Mouse (Mus musculus): ENCODE measurements around the gene Pax5. TPM values are rescaled to one million over a fixed set of nuclear protein-coding genes. Genes with fewer than 3 reads are reported as not detected.
A peak's percentile ranks its signal among the peaks of the same experiment; 100 is the strongest.

Gene Pax5
- total and polyA plus RNA-seq, 3 experiments = 0.68 to 1.5 (median 1.1) TPM

DNA sequence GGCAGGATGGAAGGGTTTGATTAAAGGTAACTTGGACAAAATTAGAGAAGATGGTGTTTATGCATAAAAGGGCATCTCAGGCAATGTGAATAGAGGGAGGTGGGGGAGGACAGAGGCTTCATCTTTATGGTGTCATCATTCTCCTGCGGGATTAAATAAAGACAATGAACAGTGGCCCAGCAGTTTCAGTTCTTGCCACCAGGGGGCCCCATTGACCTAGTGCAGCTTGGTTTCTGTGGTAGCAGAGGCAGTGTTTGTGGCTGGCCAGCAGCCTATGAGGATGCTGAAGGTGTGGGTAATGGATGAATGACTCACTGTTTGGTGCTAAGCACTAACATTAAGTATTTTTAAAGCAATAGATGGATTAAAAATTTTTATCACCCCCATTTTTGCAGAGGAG, 230.5 kb downstream of the Pax5 start:
- DNase-seq = no peak
- intact Hi-C loops (cut with DNase I) = no loop called here
- no peaks in the 10 kb centered on the region for H3K36me3 ChIP-seq (ENCODE audit: control insufficient read depth, insufficient read depth, low read length)
- H3K9ac ChIP-seq (ENCODE audit: low read depth, low read length) = no peak overlapping the region
- TF ChIP-seq POLR2A (IDR thresholded peaks at IDR 0.05; ENCODE audit: insufficient read depth, low read depth, low read length) (no peak), CTCF (IDR thresholded peaks at IDR 0.05) (peak; percentile 37)
- H3K4me3 ChIP-seq = no peak overlapping the region
- WGBS = 85% methylated on average over 1 of the region's 1 CpGs
- no peaks in the 10 kb centered on the region for H3K27me3 ChIP-seq (ENCODE audit: control insufficient read depth, insufficient read depth, low read length)
- H3K27ac ChIP-seq = no peak overlapping the region
- H3K4me1 ChIP-seq (ENCODE audit: control insufficient read depth, insufficient read depth, low read length) = no peaks in the 10 kb centered on the region
- no peaks in the 10 kb centered on the region for H3K79me2 ChIP-seq (replicated peaks; ENCODE audit: control insufficient read depth, insufficient read depth, low read length)

Small RNA genes within 50 kb of the gene (microRNA-seq; reads per million reads assigned to microRNA genes)
- gene Mir5120 = 0 reads per million in 2 experiments

Other genes starting within 250 kb of the Pax5 start
- gene Zcchc7, start 45.4 kb upstream of the Pax5 start, total RNA-seq (2021) = 10 to 100 TPM; 12.4 to 12.9 TPM
- gene Zcchc7, start 45.4 kb upstream of the Pax5 start, polyA plus RNA-seq (2012; rRNA removed) = 6.7 and 12.8 TPM in 2 replicates

Data from heart, adult 2 months (tissue).